Mouse (Mus musculus) cerebellum, postnatal 4 days (tissue): Measurements from ENCODE around the gene Tgfb2.

Experiments
- DNase-seq, 2 experiments: peaks; one replicate each; pipeline ENCODE4 v3.0.0; 2022; ENCODE audit warnings: low spot score in 2 of 2, mixed read lengths in 1 of 2

Tgfb2 gene

DNA sequence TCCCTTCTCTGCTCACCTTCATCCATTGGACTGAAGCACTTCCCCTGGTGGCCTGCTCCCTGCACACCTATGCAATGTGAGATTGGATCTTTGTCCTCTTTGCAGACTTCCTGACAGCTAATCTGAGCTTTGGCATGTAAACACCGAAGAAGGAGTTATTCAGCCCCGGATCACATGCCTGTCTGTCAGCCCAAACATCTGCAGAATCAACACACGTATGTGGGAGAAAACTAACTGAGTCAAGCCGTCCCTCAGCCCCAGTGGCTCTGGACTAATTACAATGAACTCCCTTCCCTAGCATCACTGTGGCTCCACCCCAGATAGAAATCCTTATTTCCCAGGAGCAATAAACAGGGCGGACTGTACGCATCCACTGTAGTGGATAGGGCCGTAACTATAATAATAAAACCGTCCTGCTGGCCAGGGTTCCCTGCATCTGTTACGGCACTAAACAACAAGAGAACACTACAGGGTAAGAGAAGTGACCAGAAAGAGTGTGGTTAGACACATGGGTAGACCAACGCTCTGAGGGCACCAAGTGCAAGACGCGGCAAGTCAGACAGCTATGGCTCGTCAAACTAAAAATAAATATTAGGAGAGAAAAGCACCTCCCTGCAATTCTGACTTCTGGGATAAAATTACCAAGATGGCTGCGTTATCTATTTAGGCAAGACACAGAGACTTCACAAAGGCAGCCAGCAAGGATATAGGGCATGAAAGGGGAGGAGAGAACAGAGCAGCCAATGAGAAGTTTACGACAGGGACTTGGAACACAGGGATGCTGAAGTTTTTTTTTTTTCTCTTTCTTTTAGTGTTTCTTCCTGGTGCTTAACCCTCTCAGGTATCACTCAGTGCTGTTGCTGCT is 3.2 kb downstream of the Tgfb2 start:
- DNase-seq, result no peak

- DNase-seq, result no peak
Observed at GRCm38 (mm10) chr1:186701206-186701905, 4.4 kb downstream of the Tgfb2 start.

GRCm38 (mm10) chr1:186700496-186700895 is 5.3 kb downstream of the Tgfb2 start:
- DNase-seq, result no peak

GRCm38 (mm10) chr1:186698583-186699338 is 7.0 kb downstream of the Tgfb2 start:
- no peak for DNase-seq

- no peak for DNase-seq
Observed at GRCm38 (mm10) chr1:186696231-186696630, 9.6 kb downstream of the Tgfb2 start.

- no peak for DNase-seq
Observed at GRCm38 (mm10) chr1:186695361-186695760, 10.4 kb downstream of the Tgfb2 start.

DNA sequence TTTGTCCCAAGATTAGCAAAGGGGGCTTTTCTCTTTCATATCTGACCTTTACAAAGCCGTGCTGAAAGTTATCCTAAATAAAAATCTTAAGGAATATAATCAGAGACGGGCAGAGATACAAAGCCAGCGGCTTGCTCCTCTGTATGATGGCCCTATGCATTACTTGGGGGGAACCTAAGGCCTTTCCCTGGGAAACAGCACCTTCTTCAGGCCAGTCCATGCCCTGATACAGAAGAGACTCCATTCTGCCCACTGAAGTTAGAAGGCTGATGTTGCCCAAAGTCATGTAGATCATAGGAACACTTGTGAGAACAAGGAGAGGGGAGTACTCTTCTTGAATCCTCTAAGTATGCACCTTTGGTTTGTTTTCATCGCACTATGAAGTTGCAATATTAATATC is 13.4 kb downstream of the Tgfb2 start:
- DNase-seq, result no peak

- DNase-seq, result no peak
Observed at GRCm38 (mm10) chr1:186691708-186692107, 14.1 kb downstream of the Tgfb2 start.

DNA sequence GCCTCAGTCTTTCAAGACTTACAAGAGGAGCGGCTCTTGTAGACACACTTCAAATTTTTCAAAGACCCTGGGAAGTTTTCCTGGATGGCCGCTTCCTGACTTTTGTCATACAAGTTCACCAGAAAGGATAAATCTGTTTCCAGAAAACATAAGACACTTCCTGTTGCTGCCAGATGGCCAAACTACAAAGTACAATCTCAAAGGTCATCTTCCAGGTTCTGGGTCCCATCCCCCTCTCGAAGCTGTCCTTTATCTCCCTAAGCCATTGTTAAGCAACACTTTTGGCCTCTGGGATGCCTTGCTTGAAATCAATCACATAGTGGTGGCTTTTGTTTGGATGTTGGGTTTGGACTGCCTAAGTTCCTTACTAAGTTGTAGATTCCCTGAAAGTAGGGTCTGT is 21.7 kb downstream of the Tgfb2 start:
- no peak for DNase-seq

GRCm38 (mm10) chr1:186682606-186683005 is 23.2 kb downstream of the Tgfb2 start:
- DNase-seq, result no peak

GRCm38 (mm10) chr1:186677614-186678013 is 28.2 kb downstream of the Tgfb2 start:
- no peak for DNase-seq

DNA sequence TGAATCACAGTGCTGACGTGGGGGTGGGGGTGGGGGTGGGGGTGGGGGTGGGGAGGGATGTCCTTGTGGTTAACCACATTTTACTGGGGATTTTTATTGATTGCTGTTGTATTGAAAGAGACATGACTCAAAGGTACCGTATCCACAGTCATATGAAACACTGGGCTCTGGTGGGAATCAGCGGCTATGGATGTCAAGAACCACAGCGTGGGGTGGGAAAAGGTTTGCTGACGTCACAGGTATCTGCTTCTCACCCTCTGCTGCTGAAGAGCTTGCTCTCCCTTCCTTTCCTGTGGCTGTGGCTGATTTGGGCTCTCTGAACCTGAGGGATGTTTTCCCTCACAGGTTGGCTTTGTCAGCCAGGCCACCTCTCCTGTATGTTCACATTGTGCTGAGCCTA is 29.6 kb downstream of the Tgfb2 start:
- DNase-seq, result no peak

DNA sequence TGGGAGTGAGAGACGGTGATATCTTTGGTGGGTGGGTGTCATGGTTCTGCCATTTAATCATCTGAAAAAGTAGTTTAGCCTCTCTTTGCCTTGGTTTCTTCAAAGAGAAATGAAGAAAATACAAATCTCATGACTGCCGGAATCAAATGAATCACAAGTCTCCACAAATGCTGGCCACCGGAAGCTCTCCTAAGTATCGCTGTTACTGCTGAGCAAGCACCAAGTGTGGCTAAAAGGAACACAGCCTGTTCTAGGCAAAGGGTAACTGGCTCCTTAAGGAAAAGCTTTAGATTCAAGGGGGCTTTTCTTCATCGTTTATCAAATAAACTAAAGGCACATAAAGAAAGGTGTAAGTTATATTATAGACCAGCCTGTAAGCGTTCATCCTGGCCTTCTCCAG is 30.5 kb downstream of the Tgfb2 start:
- DNase-seq, result no peak

GRCm38 (mm10) chr1:186674621-186675020 is 31.2 kb downstream of the Tgfb2 start:
- DNase-seq, result no peak

DNA sequence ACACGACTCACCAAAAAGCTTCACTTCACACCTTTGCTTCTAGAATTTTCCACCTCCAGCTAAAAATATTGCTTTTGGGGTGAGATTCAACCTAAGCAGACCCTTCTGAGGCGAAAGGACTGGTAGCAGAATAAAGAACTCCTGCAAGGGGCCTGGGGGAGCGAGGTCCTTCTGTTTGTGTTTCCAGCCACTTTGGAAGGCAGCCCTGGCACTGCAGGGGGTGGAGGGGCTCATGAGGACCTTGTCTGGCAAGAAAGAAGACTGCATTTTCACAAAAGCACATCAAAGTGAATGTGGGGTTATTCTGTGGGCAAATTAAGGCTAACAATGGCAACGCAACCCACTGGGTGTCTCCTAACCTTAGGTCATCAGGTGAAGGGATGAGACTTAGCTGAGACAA is 32.6 kb downstream of the Tgfb2 start:
- DNase-seq, result no peak

- DNase-seq, result no peak
Observed at GRCm38 (mm10) chr1:186663412-186663811, 42.4 kb downstream of the Tgfb2 start.

DNA sequence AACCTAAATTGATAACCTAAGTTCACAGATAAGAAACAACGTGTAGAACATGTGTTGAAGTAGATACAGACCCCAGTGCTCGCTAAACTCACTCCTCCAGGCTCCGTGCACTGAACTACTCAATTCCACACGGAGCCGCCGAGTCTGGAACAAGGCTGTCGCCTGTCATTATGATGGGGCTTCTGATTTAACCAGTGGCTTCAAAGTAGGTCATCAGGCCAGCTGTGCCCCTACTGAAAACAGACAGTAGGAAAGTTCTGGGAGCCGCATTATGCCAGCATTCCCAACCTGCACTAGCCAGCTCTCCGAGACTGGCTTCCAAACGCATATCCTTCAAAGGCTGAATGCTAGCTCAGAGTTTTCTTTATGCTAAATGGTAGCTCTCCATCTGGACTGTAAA is 42.8 kb downstream of the Tgfb2 start:
- no peak for DNase-seq

- no peak for DNase-seq
Observed at GRCm38 (mm10) chr1:186661206-186661921, 44.4 kb downstream of the Tgfb2 start.

DNA sequence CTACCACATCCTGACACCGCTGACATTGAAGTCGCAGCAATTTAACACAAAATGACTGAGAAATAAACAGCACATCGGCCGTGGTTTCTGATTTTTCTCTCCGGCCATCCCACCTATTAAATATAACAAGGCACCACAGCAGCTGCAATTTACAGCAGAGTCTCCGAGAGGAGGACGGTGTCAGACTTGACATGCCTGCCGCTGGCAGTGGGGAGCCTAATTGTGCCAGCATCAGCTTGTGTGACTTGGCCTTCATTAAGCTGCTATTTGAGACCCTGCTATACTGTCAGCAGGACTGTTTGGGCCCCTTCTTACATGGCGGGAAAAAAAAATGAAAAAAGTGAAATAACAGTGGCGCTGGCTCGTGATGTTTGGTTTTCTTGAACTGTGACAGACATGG is 47.0 kb downstream of the Tgfb2 start:
- DNase-seq, result no peak

DNA sequence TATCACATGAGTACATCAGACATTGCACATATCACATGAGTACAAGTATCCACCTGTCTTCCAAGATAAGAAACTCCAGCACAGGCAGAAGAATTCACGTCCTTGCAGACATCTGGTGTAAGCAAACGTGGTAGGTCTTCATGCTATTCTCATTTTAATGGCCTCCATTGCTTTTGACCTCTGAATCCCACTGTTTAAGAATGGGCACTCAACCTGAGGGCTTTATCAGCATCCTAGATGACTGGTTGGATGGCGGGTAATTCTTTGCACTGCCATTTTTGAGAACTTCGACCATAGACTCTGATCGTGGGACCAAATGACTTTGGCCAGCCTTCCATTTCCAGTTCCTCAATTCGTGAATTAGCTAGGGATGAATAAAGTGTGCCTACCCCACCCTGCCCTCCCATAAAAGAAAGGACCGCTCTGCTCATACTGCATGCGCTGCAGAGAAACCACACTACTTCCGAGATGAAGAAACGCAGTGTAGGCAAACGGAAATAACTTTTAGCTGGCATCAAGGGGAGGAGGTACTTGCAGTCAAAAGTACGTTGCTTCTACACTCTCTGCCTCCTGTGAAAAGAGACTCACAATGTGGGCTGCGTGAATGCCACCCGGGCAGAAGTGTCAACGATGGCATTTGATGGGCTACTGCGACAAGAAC is 48.1 kb downstream of the Tgfb2 start:
- no peak for DNase-seq

GRCm38 (mm10) chr1:186656732-186657329 is 49.0 kb downstream of the Tgfb2 start:
- DNase-seq, result no peak
